Mouse (Mus musculus) hindbrain, embryonic 16.5 days (tissue): ENCODE results near the gene Bpifb9b. TPM values are rescaled to one million over a fixed set of nuclear protein-coding genes. Genes with fewer than 3 reads are reported as not detected.
"Not testable (repeated sequence)": the region's sequence is repeated elsewhere in the genome, so short reads cannot be mapped to it uniquely, and the experiment has no call there.

ENCODE experiments used
- ATAC-seq: fragments of 200-750 bp; cut with Nextera tagmentation; 2 replicates; pipeline ENCODE4 v1.8.0; 2017; ENCODE audit warnings: moderate TSS enrichment, moderate library complexity
- H3K27ac ChIP-seq: fragments of 300-500 bp; sonication (generic); 2 replicates; pipeline ENCODE4 v1.5.1; 2014; ENCODE audit warnings: low read depth, mild to moderate bottlenecking, control low read depth, low read length, moderate library complexity
- H3K27me3 ChIP-seq: fragments of 300-500 bp; sonication (generic); replicated peaks from 2 replicates; pipeline ENCODE4 v1.6.1; 2014; ENCODE audit warnings: low read length; ENCODE audit not compliant: control insufficient read depth, insufficient read depth
- H3K36me3 ChIP-seq: fragments of 300-500 bp; sonication (generic); 2 replicates; pipeline ENCODE4 v1.6.1; 2014; ENCODE audit warnings: mild to moderate bottlenecking, low read length, moderate library complexity, mixed read lengths; ENCODE audit not compliant: control insufficient read depth, insufficient read depth
- H3K4me1 ChIP-seq: fragments of 300-500 bp; sonication (generic); 2 replicates; pipeline ENCODE4 v1.6.1; 2014; ENCODE audit warnings: low read depth, low read length; ENCODE audit not compliant: control insufficient read depth, insufficient read depth
- H3K4me2 ChIP-seq: fragments of 300-500 bp; sonication (generic); 2 replicates; pipeline ENCODE4 v1.6.1; 2014; ENCODE audit warnings: mild to moderate bottlenecking, low read length, control low read depth, moderate library complexity
- H3K4me3 ChIP-seq: fragments of 300-500 bp; sonication (generic); 2 replicates; pipeline ENCODE4 v1.5.1; 2014; ENCODE audit warnings: mild to moderate bottlenecking, low read length, control low read depth, moderate library complexity
- H3K9ac ChIP-seq: fragments of 300-500 bp; sonication (generic); 2 replicates; pipeline ENCODE4 v1.6.1; 2014; ENCODE audit warnings: low read depth, mild to moderate bottlenecking, control low read depth, low read length, moderate library complexity
- H3K9me3 ChIP-seq: fragments of 300-500 bp; sonication (generic); 2 replicates; pipeline ENCODE4 v1.6.1; 2014; ENCODE audit warnings: mild to moderate bottlenecking, low read length, moderate library complexity; ENCODE audit not compliant: control insufficient read depth
- WGBS: fragments of 180-500 bp; shearing (Covaris S2); extraction: QIAGEN DNeasy Blood & Tissue Kit; methylation state at CpG from one replicate; pipeline ENCODE4 v1.1.7; 2014; 5-methylcytosine and 5-hydroxymethylcytosine counted together
- polyA plus RNA-seq: library from polyadenylated mRNA; unstranded; fragments of >200 nt; fragmentation: Nextera tagmentation; extraction: Ambion mirVana; gene quantifications from 2 replicates; pipeline ENCODE4 v1.2.1, GENCODE M21; 2015

Gene Bpifb9b
- polyA plus RNA-seq, 1 experiment from 2014 or later = not detected

DNA sequence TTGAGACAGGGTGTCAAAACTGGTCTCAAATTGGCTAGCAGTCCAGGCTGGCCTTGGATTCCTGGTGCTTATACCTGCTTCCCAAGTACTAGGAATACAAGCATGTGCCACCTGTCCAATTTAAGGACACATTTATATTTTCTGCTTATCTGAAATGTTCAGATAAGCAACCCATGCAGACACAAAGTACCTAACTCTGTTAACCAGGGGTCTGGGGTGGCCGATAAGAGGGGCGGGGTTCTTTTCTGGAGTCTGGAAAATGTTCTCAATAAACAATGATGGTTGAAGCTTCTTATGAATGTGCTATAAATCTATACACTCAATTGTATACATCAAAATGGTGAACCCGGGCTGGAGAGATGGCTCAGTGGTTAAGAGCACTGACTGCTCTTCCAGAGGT is 19.8 kb downstream of the Bpifb9b start:
- Histone ChIP-seq H3K27ac (no peak overlapping the region), H3K4me3 (no peak overlapping the region), H3K27me3 (no peaks in the 10 kb centered on the region), H3K36me3 (no peaks in the 10 kb centered on the region), H3K9me3 (no peaks in the 10 kb centered on the region), H3K9ac (no peak overlapping the region), H3K4me2 (no peak overlapping the region), H3K4me1 (no peaks in the 10 kb centered on the region)
- WGBS = 81% methylated on average over 3 of the region's 3 CpGs
- ATAC-seq = no peak

DNA sequence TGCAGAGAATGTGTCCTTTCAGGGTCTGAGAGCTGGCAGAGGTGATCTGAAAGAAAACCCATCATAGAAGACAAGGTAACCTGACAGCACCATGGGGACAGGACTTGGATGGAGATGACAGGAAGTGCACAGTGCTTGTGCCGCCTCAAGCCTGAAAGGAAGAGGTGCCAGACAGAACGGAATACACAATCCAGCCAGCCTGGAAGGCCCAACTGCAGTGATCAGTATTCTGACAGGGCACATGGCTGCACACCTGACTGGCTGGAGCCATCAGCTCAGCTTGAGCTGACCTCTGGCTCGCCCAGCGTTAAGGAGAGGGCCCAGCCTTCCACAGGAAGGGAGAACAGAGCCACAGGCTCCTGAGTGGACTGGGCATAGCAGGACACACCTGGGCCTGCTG is 28.5 kb downstream of the Bpifb9b start:
- no peak overlapping the region for H3K4me2 ChIP-seq
- 67% methylated on average over 4 of the region's 4 CpGs for WGBS
- no peak overlapping the region for H3K27ac ChIP-seq
- H3K36me3 ChIP-seq = peaks cover 1% of the 10 kb centered on the region
- ATAC-seq = no peak
- H3K27me3 ChIP-seq = no peaks in the 10 kb centered on the region
- H3K9ac ChIP-seq = no peak overlapping the region
- H3K4me3 ChIP-seq = no peak overlapping the region
- no peaks in the 10 kb centered on the region for H3K9me3 ChIP-seq
- no peaks in the 10 kb centered on the region for H3K4me1 ChIP-seq

DNA sequence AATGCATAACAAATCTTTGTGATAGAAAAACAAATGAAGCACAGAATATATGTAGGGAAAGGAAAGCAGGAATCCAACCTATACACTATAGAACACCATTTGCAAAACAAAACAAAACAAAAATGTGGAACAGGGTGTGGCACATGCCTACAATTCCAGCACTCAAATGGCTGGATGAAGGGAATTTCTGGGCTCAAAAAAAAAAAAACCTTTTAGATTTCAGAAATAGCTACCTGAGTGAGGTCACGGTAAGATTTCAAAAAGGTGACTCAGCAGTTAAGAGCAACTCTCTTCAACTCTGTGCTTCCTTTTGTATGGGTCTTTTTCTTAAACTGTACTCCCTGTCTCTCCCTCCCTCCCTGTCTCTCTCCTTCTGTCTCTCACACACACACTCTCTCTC is 31.1 kb downstream of the Bpifb9b start:
- no peak overlapping the region for H3K27ac ChIP-seq
- no peak overlapping the region for H3K4me3 ChIP-seq
- H3K4me1 ChIP-seq = no peaks in the 10 kb centered on the region
- WGBS = 95% methylated on average over 1 of the region's 1 CpGs
- no peak overlapping the region for H3K4me2 ChIP-seq
- no peaks in the 10 kb centered on the region for H3K9me3 ChIP-seq
- H3K36me3 ChIP-seq = peaks cover 8% of the 10 kb centered on the region
- no peaks in the 10 kb centered on the region for H3K27me3 ChIP-seq
- ATAC-seq = no peak
- no peak overlapping the region for H3K9ac ChIP-seq

DNA sequence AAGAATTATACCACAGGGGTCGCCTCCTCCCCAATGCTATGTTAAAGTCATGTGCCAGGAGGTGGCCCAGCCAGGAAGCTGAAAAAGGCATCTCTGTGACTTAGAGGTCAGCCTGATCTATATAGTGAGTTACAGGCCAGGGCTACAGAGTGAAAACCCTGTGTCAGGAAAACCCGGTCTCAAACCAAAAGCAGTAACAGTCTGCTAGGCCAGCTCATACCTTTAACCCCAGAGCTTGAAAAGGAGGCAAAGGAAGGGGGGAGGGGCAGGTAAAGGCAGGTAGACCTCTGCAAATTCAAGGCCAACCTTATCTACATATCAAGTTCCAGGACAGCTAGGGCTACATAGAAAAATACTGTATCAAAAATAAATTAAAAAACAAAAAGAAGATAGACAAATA is 32.3 kb downstream of the Bpifb9b start:
- Histone ChIP-seq H3K4me3 (no peak overlapping the region), H3K36me3 (peaks cover 8% of the 10 kb centered on the region), H3K9ac (no peak overlapping the region), H3K27me3 (no peaks in the 10 kb centered on the region), H3K4me2 (no peak overlapping the region), H3K9me3 (no peaks in the 10 kb centered on the region), H3K27ac (no peak overlapping the region), H3K4me1 (no peaks in the 10 kb centered on the region)
- no peak for ATAC-seq
- WGBS = 77% methylated on average over 2 of the region's 2 CpGs

DNA sequence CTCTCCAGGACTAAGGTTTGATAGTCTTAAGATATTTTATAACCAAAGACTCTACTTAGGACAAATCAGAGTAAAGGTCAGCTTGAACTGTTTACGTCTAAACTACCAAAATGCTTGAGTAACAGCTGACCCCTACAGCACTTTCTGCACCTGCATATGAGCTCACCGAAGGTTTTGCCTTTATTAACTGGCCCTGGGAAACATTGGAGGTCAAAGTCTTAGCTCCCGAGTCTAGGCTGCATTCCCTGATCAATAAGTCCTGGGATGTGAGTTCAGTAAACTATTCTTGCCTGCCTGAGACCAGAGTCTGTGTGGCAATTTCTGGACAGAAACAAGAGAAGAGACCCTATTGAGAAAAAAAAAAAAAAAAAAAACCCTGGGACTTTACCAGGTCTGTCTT is 41.1 kb downstream of the Bpifb9b start:
- Histone ChIP-seq H3K27ac (no peak overlapping the region), H3K4me1 (no peaks in the 10 kb centered on the region), H3K36me3 (peaks cover 18% of the 10 kb centered on the region), H3K27me3 (no peaks in the 10 kb centered on the region), H3K4me2 (no peak overlapping the region), H3K9me3 (no peaks in the 10 kb centered on the region), H3K4me3 (no peak overlapping the region), H3K9ac (no peak overlapping the region)
- ATAC-seq = no peak
- 94% methylated on average over 3 of the region's 3 CpGs for WGBS

DNA sequence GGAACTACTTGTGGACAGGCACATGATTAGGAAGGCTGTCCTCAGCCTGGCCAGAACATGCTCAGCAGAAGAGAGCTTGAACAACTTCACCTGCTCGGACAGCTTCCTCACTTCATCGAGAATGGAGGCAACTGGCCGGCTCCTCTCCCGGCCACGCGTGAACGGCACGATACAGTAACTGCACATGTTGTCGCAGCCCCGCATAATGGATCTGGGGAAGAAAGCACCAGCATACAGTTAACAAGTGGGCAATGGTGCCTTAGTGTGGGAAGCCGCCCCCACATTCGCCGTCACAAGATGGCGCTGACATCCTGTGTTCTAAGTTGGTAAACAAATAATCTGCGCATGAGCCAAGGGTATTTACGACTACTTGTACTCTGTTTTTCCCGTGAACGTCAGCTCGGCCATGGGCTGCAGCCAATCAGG is 47.0 kb downstream of the Bpifb9b start:
- 75% methylated on average over 14 of the region's 19 CpGs for WGBS
- peak overlapping the region; percentile 50 for H3K9ac ChIP-seq
- H3K4me3 ChIP-seq = peak overlapping the region; percentile 36
- peak; percentile 50; the same call in 1 of the 2 replicates for ATAC-seq
- not testable (repeated sequence) for H3K4me1 ChIP-seq, H3K27ac ChIP-seq, H3K27me3 ChIP-seq, H3K9me3 ChIP-seq, H3K36me3 ChIP-seq
- H3K4me2 ChIP-seq = peak overlapping the region; percentile 45

DNA sequence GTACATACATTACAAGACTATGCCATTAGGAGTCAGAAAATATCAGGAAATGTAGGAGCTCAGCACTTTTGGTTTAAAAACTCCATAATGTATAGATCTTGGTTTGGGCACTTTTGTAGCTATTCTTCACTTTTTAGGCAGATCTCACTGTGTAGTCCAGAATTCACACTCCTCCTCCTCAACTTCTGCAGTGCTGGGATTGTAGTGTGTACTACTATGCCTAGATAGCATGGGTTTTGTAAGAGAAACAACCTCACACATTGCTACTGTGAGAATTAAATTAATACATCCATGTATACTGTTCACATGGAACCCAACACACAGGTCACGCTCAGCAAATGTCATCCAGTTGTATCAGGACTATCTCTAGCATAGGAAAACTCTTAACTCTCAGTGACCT is 60.5 kb downstream of the Bpifb9b start:
- H3K4me2 ChIP-seq = no peak overlapping the region
- H3K27ac ChIP-seq = no peak overlapping the region
- WGBS = 96% methylated on average over 1 of the region's 1 CpGs
- H3K36me3 ChIP-seq = peaks cover 21% of the 10 kb centered on the region
- no peak overlapping the region for H3K9ac ChIP-seq
- H3K9me3 ChIP-seq = no peaks in the 10 kb centered on the region
- no peak for ATAC-seq
- no peak overlapping the region for H3K4me3 ChIP-seq
- H3K27me3 ChIP-seq = no peaks in the 10 kb centered on the region
- H3K4me1 ChIP-seq = peaks cover 3% of the 10 kb centered on the region; the same call in 1 of the 2 replicates

Other genes with a start within 250 kb of the Bpifb9b start
- not detected in 2 replicates for gene Bpifa3, start 176.9 kb upstream of the Bpifb9b start, polyA plus RNA-seq
- gene Bpifa1, start 164.3 kb upstream of the Bpifb9b start, polyA plus RNA-seq = 0.31 TPM in 1 of 2 replicates, not detected in the other
- gene Bpifa5, start 144.6 kb upstream of the Bpifb9b start, polyA plus RNA-seq = not detected in 2 replicates
- gene Bpifb1, start 116.4 kb upstream of the Bpifb9b start, polyA plus RNA-seq = 0.25 and 0.34 TPM in 2 replicates
- 0.37 and 0.43 TPM in 2 replicates for gene Bpifb5, start 83.5 kb upstream of the Bpifb9b start, polyA plus RNA-seq
- gene Bpifb9a, start 49.4 kb upstream of the Bpifb9b start, polyA plus RNA-seq = not detected in 2 replicates
- 13.4 and 15.9 TPM in 2 replicates for gene Cdk5rap1, start 65.8 kb downstream of the Bpifb9b start, polyA plus RNA-seq
- gene Snta1, start 100.9 kb downstream of the Bpifb9b start, polyA plus RNA-seq = 14.0 and 15.1 TPM in 2 replicates
- gene Cbfa2t2, start 129.3 kb downstream of the Bpifb9b start, polyA plus RNA-seq = 39.8 and 50.9 TPM in 2 replicates
- 2.4 and 2.5 TPM in 2 replicates for gene 1700003F12Rik, start 239.9 kb downstream of the Bpifb9b start, polyA plus RNA-seq
- 0.47 and 0.50 TPM in 2 replicates for gene Actl10, start 244.5 kb downstream of the Bpifb9b start, polyA plus RNA-seq